Mouse (Mus musculus): ENCODE results near the gene Fabp2.
"Not testable (repeated sequence)": the region's sequence is repeated elsewhere in the genome, so short reads cannot be mapped to it uniquely, and the experiment has no call there.

DNA sequence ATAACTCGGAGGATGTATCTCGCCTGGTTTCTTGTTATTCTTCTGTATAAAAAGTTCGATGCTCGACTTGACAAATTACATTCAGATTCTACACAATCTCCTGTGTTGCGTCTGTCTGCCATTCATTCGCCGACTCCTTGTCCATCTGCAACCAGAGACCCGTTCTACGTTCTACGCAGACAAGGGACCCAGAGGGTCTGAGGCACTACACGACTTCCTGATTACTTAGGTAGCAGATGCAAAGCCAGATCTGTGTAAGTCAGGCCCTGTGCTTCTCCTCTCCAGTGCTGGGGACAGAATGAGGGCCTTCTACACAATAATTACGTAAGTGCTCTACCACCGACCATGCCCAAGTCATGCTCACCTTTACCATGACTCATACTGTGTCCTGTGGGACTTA lies 42.3 kb downstream of the Fabp2 start:
- TF ChIP-seq CTCF (IDR thresholded peaks at IDR 0.05; ENCODE audit: control insufficient read depth, insufficient read depth, insufficient replicate concordance, low read depth, low read length); POLR2A (IDR thresholded peaks at IDR 0.05; ENCODE audit: control insufficient read depth, low read depth, low read length): not testable (repeated sequence)

All from testis, adult 2 months (tissue).